Comparison of ENCODE assay signal across 12 mouse cellular contexts in genomic region chr1:89130429-89130828, GRCm38 (mm10).
A peak's percentile ranks its signal among the peaks of the same experiment; 100 is the strongest.
DNase-seq lines count a peak whose midpoint lies in the region; ATAC-seq lines count a peak whose summit lies in the region.
"Had no signal": no experiment of that assay in that cellular context is flagged by ENCODE, and none has a peak within 500 bp of the region (broad histone marks: within the 10 kb centered on the region; RNA-seq: fewer than 3 reads in every experiment).

No protein-coding gene starts in this region.

- no peak overlapping the region for H3K4me2 ChIP-seq in embryonic facial prominence, embryonic 15.5 days (replicated peaks)
- H3K4me2 ChIP-seq: hindbrain, embryonic 12.5 days; limb, embryonic 13.5 days had no signal

- H3K4me1 ChIP-seq in embryonic facial prominence, embryonic 15.5 days: peaks cover 32% of the 10 kb centered on the region

- no peaks in the 10 kb centered on the region for H3K36me3 ChIP-seq in embryonic facial prominence, embryonic 15.5 days
- H3K36me3 ChIP-seq: hindbrain, embryonic 12.5 days had no signal

- 0 out of 2 replicates have a peak overlapping the region, but pooled peaks have one; percentile 19 for H3K27ac ChIP-seq in embryonic facial prominence, embryonic 15.5 days (replicated peaks)
- H3K27ac ChIP-seq: hindbrain, embryonic 12.5 days; kidney, postnatal 0 days; limb, embryonic 13.5 days had no signal

- intact Hi-C loops in left cerebral cortex, postnatal 25 days (cut with DNase I): no loop called here

- 54% methylated on average over 6 of the region's 6 CpGs for WGBS in embryonic facial prominence, embryonic 15.5 days

- peak; percentile 34 to 58 for DNase-seq in cerebellum, postnatal 10 days
- DNase-seq in cerebellum, adult 18-20 months: no peak
- peak; percentile 23 to 33 for DNase-seq in left cerebral cortex, postnatal 25 days (ENCODE audit: low spot score in 2 of 2)
- DNase-seq in left cerebral cortex, adult 11 months (ENCODE audit: low spot score): no peak
- peak; percentile 55 for DNase-seq in 3T3-L1 (ENCODE audit: low read depth, low spot score)
- DNase-seq in adrenal gland, postnatal 36 days: no peak
- DNase-seq in spleen, adult 18-20 months: no peak
- DNase-seq: gastrocnemius, postnatal 36 days had no signal

- no peaks in the 10 kb centered on the region for H3K27me3 ChIP-seq in embryonic facial prominence, embryonic 15.5 days
- H3K27me3 ChIP-seq: hindbrain, embryonic 12.5 days; limb, embryonic 13.5 days had no signal

- ATAC-seq in embryonic facial prominence, embryonic 15.5 days (ENCODE audit: insufficient number of reproducible peaks, low FRiP score, low TSS enrichment, low read depth): peak; percentile 69

- no peaks in the 10 kb centered on the region for H3K9me3 ChIP-seq in embryonic facial prominence, embryonic 15.5 days (replicated peaks)
- H3K9me3 ChIP-seq: hindbrain, embryonic 12.5 days had no signal

- H3K4me3 ChIP-seq in embryonic facial prominence, embryonic 15.5 days (replicated peaks): no peak overlapping the region
- H3K4me3 ChIP-seq: hindbrain, embryonic 12.5 days; limb, embryonic 13.5 days had no signal

- H3K9ac ChIP-seq in embryonic facial prominence, embryonic 15.5 days: no peak overlapping the region
- H3K9ac ChIP-seq: hindbrain, embryonic 12.5 days; limb, embryonic 13.5 days had no signal

Comparison
In these comparisons a context has a peak if more than half of its experiments do, and no peak if none do; other contexts are left out.
1. DNase-seq: peak in cerebellum, postnatal 10 days (2 of 2), left cerebral cortex, postnatal 25 days (2 of 2) and 3T3-L1 (single experiment); none in cerebellum, adult 18-20 months (0 of 2), left cerebral cortex, adult 11 months (single experiment), adrenal gland, postnatal 36 days (0 of 2) and spleen, adult 18-20 months (0 of 2).